Mouse (Mus musculus) forelimb bud, embryonic 11.5 days (tissue): ENCODE measurements around the gene Focad.

Experiments
- DNase-seq: peaks from one replicate; pipeline ENCODE4 v3.0.0-alpha.2; 2012; ENCODE audit warnings: low read depth, low spot score

The Focad gene

GRCm38 (mm10) chr4:88094062-88094767 lies at the start of gene Focad:
Gene Focad (plus strand): TSS chr4:88094629.
- peak; percentile 96 for DNase-seq

GRCm38 (mm10) chr4:88045151-88045550 lies 49.3 kb upstream of the Focad start:
- no peak for DNase-seq

DNA sequence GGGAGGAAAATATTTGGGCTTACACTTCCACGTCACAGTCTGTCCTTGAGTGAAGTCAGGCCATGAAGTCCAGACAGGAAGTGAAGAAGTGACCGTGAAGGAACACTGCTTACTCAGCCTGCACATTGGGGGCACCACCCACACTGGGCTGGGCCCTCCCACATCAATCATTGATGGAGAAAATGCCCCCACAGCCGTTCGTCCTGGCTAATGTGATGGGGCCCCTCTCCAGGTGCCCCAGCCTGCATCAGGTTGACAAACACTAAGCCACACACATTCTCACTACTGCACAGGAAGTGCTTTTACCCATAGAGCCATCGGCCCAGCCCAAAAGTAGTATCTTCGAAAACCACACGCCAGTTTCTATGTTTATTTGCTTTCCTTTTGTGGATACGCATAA lies 48.1 kb upstream of the Focad start:
- no peak for DNase-seq

DNA sequence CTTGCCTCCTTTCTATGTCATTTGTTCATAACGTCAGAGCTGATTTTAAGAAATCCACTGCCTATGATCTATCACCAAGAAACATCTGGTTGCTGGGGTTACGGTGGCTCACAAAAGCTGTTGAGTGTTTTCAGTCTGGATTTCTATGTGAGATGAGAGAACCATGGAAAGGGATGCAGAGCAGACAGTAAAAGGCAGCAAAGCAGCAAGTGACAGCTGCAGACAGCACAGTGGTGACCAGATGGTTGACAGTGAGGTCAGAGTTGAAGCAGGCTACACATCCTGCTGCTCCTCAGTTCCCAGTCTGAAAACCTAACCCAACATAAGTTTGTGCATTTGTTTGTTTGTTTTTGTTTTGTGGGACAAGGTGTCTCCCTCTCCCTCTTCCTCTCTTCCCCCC lies 19.0 kb upstream of the Focad start:
- DNase-seq: no peak

GRCm38 (mm10) chr4:88078983-88079382 lies 15.4 kb upstream of the Focad start:
- no peak for DNase-seq

DNA sequence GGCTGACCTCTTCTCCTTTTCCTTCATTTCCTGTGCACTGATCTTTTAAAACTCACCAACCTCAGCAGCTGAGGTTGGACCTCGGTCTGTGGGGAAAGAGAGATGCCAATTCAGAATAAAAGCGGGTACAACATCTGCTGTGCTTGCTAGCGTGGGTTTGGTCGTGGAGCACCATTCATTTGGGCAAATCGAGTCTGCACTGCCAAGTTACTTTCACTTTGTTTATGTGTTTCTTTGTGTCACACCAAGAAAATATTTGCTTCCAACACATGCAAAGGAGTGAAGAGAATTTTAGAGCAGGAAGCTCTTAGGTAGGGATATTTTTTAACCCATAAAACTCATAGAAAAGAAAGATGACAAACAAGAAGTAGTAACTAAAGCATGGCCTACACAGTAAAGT lies 13.0 kb upstream of the Focad start:
- DNase-seq: no peak

DNA sequence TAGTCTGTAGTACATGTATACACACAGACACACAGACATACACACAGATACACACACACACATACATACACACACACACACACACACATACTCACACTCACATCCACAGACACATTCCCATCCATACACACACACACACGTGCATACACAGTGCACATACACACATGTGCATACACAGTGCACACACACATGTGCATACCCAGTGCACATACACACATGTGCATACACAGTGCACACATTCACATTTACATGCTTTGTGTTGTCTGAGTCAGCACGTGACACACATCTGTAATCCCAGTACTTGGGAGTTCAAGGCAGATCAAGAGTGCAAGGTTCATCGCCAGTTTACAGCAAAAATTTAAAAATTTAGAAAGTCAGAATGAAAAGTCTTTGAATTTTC lies 12.5 kb upstream of the Focad start:
- DNase-seq: no peak

GRCm38 (mm10) chr4:88082381-88082780 lies 12.0 kb upstream of the Focad start:
- no peak for DNase-seq

DNA sequence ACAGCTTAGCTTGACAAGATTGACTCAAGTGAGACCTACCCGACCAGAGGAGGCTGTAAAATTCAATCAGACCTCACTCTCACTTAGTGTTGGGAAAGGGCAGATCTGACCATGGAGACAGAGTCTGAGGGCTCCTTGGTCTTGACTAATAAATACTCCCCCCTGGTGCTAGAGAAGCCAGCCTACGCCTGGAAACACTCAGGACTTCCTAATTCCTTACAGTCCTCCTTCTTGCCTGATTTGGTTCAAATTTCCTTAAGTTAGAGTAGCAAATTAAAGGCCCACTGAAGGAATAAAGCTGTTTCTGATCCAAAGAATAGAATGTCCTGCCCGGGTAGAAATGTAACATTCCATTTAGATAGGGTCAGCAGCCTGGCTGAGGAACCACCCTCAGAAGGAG lies 10.6 kb upstream of the Focad start:
- peak; percentile 40 for DNase-seq

- DNase-seq: no peak
Observed at GRCm38 (mm10) chr4:88090316-88090715, 4.1 kb upstream of the Focad start.

DNA sequence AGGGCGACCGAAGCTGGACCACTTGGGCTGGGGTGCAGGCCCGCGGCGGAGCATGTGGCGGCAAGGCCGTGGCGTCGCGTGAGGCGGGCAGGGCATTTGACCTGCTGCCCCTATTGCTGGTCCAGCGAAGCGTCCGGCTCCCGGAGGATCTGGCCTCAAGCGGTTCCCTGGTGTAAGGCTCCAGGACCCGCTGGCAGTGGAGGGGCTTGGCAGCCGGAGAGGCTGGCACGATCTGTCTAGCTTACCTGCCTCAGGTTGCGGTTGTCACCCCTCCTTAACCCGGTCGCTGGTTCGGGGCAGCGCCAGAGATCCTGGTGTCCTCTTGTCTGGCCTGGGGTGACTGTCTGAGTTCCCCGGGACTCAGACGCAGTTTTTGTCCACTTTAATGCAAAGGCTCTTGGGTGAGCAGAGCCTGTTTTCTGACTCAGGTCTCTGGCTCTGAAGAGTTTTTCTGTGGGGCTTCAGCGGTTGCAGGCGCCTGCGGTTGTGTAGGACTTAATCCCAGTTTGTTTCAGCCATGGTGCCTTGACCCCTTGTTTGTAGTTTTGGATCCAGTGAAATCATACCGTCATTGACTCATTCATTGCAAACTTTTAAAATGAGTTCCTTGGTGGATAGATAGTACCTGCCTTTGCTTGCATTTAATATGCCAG lies 465 bp downstream of the Focad start:
- peak; percentile 21 for DNase-seq

DNA sequence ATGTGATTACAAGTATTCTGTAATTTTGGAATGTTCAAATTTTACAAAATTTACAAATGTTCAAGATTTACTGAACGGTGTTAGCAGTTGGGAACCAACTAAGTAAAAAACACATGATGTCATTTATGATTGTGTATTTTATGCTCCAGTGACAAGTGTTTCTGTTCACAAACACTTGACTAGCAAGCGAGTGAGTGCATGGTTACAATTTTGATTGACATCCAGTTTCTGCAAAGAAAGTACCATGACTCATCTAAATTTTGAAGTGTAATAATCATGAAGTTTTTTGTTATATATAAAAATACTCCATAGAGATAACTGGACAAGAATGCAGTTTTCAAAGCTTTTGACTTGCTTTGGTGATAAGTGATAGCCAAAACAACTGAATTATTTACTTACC lies 1.3 kb downstream of the Focad start:
- no peak for DNase-seq

GRCm38 (mm10) chr4:88108585-88108984 lies 14.2 kb downstream of the Focad start:
- no peak for DNase-seq

DNA sequence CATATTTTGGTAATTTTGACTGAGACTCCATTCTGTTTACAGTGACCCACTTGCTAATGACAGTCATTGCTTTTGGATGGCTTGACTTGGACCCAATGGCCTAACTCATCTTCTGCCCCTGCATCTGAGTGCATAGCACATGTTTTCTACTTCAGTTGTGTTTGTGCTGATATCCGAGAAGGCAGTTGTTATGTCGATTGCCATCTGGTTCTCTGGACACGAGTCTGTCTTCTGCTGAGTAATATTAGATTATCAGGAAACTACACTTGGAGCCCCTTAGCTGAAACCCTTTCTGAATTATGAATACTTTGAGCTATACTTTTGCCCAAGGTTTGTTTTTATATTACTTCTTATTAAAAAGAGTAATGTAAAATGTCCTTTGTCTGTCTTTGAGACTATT lies 22.9 kb downstream of the Focad start:
- DNase-seq: no peak

- no peak for DNase-seq
Observed at GRCm38 (mm10) chr4:88117942-88118341, 23.5 kb downstream of the Focad start.

DNA sequence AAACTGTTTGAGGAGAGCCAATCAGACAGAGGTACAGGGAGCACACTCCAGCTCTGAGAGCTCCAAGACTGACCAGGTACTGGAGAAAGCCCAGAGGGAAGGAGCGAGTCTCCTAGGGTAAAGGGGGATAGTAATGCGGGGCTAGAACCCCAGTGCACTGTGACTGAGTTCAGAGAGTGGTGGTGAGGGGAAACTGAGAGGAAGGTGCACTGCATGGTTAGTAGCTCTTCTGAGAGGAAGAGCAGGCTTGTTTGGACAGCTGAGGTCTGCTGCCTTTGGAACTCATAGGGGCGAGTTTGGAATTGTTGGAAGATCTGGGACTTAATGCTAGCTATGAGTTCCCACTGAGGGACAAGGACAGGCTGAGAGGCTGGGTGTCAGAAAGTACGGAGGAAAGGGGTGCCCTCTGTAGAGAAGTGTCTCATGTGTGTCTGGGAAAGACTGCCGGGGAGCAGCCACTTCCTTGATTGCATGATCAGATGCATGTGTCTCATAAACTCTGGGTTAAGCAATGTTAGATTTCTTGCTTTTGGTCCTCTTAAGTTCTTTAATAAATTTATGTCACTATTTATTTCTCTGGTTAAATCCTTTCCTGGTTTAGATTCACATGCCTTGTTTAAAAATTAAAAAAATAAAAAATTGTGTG lies 24.4 kb downstream of the Focad start:
- DNase-seq: no peak

GRCm38 (mm10) chr4:88120091-88120490 lies 25.7 kb downstream of the Focad start:
- DNase-seq: no peak

DNA sequence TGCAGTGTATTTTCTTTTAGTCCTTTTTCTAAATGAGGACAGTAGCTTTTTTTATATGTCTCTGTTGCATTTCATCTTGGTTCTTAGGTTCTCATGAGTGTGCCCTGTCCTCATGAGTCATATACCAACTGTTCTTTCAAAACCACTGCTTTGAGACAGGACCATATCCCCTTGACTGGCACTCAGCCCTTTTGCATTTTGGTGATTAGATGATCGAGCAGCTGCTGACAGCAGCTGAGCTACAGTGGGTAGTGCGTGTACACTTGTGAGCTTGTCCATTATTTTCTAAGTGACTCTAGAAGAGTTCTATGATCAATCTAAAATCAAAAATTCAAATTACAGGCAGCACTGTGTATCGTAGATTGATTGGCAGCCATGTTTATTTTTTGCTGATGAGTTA lies 28.0 kb downstream of the Focad start:
- DNase-seq: no peak

- DNase-seq: peak; percentile 56
Observed at GRCm38 (mm10) chr4:88135936-88136335, 41.5 kb downstream of the Focad start.

GRCm38 (mm10) chr4:88136528-88136927 lies 42.1 kb downstream of the Focad start:
- DNase-seq: no peak

GRCm38 (mm10) chr4:88138366-88138917 lies 44.0 kb downstream of the Focad start:
- DNase-seq: no peak

- no peak for DNase-seq
Observed at GRCm38 (mm10) chr4:88149462-88149861, 55.0 kb downstream of the Focad start.
